Mouse (Mus musculus) kidney, postnatal 4 days (tissue): ENCODE measurements around the gene Cnih2.
"Not testable (repeated sequence)": the region's sequence is repeated elsewhere in the genome, so short reads cannot be mapped to it uniquely, and the experiment has no call there.

Experiments
- DNase-seq, 2 experiments: peaks; one replicate each; pipeline ENCODE4 v3.0.0; 2021; ENCODE audit warnings: mixed read lengths in 2 of 2

Gene Cnih2

DNA sequence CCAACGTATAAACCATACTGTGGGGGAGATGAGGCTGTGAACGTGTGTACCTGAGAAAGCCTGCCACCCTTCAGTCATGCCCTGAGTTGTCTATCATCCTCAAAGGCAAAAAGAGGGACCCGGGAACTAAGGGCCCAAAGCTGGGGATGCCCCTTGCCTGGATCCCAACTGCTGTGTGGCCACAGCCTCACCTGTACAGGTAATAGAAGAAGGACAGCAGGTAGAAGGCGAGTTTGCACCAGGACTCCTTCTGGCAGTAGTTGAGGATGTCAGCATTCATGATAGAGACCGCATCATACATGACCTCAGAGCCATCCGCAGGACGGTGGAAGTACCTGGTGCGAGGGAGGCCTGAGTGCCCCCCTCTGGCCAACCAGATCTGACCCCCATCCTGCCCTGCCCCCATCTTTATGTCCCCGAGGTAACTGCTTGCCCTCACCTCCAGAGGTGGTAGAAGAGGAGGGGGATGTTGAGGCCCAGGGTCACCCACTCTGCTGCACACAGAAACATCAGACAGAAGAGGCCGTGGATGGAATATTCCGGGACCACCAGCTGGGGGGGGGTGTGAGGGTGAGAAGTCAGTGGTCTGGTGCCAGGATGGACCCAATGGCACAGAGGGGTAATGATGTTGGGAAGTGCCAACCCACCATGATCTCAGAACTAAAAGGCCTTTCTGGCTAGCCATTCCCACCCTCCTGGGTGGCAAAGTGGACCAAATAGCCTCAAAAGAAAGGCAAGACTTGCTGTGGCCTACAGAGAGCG lies 4.7 kb downstream of the Cnih2 start:
- DNase-seq: no peak

- DNase-seq: no peak
These were observed 6.2 kb downstream of the Cnih2 start for GRCm38 (mm10) chr19:5092083-5092482.

DNA sequence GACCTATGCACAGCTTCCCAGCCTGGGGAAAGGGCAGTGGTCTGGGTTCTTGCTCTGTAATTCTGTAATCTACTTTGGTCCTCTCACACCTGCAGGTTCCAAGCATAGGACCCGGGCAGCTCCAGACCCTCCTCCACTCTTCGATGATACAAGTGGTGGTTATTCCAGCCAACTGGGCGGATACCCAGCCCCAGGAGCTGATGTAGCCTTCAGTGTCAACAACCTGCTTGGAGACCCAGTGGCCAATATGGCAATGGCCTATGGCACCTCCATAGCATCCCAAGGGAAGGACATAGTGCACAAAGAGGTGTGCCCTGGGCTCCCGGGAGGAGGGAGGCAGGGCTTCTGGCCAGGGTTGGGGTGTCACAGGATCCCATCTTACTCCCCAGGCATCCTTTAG lies 9.0 kb downstream of the Cnih2 start:
- DNase-seq: no peak

DNA sequence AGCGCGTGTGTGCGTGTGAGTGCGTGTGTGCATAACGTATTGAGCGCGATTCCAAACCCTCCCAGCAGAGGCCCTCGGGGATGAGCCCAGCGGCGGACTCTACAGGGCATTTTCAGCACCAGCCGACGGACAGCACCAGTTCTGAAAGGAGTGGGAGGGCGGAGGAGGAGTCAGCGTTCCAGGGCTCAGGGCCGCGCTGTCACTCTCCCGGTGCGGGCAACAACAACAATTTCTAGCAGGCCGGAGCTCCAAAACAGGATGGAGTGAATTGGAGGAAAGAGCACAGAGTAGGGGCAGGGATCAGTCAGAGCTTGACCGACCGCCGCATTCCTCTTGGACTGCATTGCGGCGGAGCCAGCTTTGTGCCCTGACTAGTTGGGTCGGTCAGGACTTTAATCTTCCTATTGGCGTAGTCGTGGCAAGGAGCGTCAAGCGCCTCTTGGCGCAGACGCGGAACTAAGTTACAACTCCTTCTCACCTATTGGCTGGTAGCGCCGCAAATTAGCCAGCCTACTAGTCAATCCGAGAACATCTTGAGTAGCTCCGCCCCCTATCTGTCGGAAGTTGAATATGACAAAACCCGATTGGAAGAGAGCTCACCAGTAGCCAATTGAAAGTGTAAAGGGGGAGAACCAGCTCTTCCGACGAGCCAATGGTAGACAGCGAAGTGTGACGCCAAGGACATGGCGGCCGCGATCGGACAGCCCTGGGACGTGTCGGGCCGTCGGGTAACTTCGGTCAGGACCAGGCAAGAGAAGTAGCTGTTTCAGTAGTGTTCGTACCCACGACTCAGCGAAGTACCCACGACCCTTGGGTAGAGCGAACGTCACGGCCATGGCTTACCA lies 10.2 kb downstream of the Cnih2 start, which contains the start of gene Yif1a:
TSS of gene Yif1a (plus strand) at position 655 of the 845 bp plus-strand sequence.
- DNase-seq: peak; percentile 98

DNA sequence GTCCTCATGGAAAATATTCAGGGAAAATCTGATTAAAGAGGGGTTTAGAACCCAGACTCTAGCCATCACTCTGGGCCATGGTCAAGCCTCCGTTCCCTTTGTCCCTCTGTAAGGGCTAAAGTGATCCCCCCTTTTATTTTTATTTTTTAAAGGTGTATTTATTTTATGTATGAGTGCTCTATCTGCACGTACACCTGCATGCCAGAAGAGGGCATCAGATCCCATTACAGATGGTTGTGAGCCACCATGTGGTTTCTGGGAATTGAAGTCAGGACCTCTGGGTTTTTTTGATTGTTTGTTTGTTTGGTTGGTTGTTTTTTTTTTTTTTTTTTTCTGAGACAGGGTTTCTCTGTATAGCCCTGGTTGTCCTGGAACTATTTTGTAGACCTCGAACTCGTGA lies 11.8 kb downstream of the Cnih2 start:
- not testable (repeated sequence) for DNase-seq

- peak; percentile 44 to 56 for DNase-seq
These were observed 13.0 kb downstream of the Cnih2 start, which contains the start of gene Tmem151a for GRCm38 (mm10) chr19:5085145-5085863. Tmem151a (minus strand) TSS chr19:5085531.

- DNase-seq: no peak
These were observed 13.5 kb downstream of the Cnih2 start for GRCm38 (mm10) chr19:5084834-5085144.

GRCm38 (mm10) chr19:5083961-5084833 lies 14.1 kb downstream of the Cnih2 start:
- no peak for DNase-seq

GRCm38 (mm10) chr19:5082596-5082995 lies 15.7 kb downstream of the Cnih2 start:
- no peak for DNase-seq

- DNase-seq: no peak
These were observed 16.3 kb downstream of the Cnih2 start for GRCm38 (mm10) chr19:5082005-5082404.

- no peak for DNase-seq
These were observed 19.0 kb downstream of the Cnih2 start for GRCm38 (mm10) chr19:5079279-5079678.

- DNase-seq: no peak
These were observed 24.8 kb downstream of the Cnih2 start for GRCm38 (mm10) chr19:5073518-5073917.

- DNase-seq: peak; percentile 84 to 85
These were observed 25.3 kb downstream of the Cnih2 start for GRCm38 (mm10) chr19:5073028-5073427.

DNA sequence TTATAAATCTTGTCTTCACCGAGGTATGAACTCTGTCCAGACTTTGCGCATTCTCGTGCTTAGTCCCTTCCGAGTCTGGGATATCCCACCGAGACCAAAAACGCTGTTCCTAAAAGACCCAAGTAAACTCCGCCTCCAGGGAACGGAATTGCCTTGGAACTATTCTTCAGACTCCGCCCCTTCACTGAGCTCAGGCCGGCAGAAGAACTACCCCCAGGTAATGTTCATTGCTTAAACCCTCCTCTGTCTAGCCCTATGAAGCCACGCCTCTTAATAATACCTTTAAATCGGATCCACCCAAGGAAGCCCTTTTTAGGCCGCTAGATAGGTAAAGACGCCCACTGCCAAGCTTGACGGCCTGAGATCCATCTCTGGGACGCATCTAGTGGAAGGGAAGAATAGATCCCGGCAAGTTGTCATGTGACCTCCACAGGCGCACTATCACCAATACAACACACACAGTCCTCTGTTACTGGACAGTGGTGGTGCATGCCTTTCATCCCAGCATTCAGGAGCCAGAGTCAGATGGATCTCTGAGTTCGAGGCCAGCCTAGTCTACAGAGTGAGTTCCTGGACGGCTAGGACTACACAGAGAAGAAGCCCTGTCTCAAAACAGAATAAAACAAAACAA lies 25.8 kb downstream of the Cnih2 start:
- DNase-seq: peak in 1 of 2 experiments; percentile 59

DNA sequence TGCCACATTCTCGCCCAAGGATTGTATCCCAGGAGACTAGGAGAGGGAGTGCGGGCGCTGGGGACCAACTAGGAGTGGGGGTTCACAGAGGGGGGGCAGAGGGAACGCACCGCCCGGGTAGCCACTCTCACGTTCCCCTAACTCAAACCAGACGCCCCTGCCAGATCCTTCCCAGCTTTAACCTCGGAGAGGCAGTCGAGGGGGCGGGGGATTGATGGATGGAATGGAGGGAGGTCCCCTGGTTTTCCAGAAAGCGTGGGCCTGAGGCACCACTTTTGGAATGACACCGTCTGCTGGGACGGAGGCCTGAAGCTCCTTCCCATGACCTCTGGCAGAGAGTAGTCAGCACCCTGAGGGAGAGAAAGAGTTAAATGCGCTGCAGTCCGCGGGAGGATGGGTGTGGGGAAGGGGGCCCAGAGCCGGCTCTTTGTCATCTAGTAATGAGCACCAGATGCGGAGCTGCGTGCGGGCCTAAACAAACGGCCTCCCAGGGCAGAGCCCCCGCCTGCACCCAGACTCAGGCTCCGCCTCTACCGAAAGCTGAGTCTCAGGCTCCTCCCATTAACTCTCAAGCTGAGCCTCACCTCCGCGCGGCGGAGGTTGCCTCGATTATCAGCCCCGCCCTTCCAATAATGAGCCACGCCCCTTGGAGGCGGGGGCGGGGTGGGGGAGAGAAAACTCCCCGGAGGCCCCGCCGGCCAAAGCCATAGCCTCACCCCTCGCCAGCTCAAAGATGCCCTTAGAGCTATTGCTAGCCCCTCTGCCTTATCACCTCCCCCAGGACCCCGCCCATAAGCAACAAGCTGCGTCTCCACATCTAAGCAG lies 26.6 kb downstream of the Cnih2 start:
- DNase-seq: peak; percentile 83 to 89

- no peak for DNase-seq
These were observed 27.2 kb downstream of the Cnih2 start for GRCm38 (mm10) chr19:5071077-5071476.

DNA sequence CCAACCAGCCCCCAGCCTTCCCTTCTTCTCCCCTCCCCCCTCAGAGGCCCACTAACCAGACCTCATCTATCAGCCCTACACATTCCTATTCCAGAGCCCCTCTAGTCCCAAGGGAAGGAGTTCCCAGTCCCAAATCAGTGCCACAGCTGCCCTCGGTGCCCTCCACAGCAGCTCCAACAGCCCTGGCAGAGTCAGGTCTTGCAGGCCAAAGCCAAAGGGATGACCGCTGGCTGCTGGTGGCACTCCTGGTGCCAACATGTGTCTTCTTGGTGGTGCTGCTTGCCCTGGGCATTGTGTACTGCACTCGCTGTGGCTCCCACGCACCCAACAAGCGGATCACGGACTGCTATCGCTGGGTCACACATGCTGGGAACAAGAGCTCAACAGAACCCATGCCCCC lies 28.3 kb downstream of the Cnih2 start:
- no peak for DNase-seq

- DNase-seq: no peak
These were observed 28.8 kb downstream of the Cnih2 start for GRCm38 (mm10) chr19:5069486-5069885.

GRCm38 (mm10) chr19:5068570-5069234 lies 29.6 kb downstream of the Cnih2 start:
- peak; percentile 52 to 56 for DNase-seq

DNA sequence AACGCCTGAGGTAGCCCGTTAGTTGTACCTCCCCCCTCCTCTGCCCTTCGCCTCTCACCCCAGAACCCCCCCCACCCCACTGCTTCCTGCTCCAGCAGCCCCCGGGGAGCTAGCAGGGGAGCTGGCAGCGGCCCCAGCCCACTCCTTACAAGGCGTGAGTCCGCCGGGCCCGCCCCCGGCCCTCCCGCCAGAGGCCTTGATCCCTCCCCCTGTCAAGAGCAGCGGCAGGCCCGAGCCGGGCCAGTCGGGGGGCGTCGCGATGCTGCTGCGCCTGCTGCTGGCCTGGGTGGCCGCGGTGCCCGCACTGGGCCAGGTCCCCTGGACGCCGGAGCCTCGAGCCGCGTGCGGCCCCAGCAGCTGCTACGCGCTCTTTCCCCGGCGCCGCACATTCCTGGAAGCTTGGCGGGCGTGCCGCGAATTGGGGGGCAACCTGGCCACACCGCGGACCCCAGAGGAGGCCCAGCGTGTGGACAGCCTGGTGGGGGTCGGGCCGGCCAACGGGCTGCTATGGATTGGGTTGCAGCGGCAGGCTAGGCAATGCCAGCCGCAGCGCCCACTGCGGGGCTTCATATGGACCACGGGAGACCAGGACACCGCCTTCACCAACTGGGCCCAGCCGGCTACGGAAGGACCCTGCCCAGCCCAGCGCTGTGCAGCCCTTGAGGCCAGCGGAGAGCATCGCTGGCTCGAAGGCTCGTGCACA lies 30.3 kb downstream of the Cnih2 start, which contains the start of gene Cd248:
TSS of gene Cd248 (plus strand) at position 212 of the 703 bp plus-strand sequence.
- DNase-seq: peak; percentile 86 to 92
